Mouse (Mus musculus) limb, embryonic 11.5 days (tissue): ENCODE measurements at regions not wholly inside any gene's neighbourhood (a gene's known extent, or its start where the extent isn't known, plus 50 kb on each side); places are given as distances from the start of the nearest gene placed in this dataset.

Experiments used
- ATAC-seq: fragments of 200-750 bp; cut with Nextera tagmentation; 2 replicates; pipeline ENCODE4 v1.8.0; 2017; ENCODE audit warnings: low read depth; ENCODE audit not compliant: insufficient number of reproducible peaks, low FRiP score, low TSS enrichment
- DNase-seq: peaks from one replicate; pipeline ENCODE4 v3.0.0-alpha.2; 2015; ENCODE audit warnings: low spot score
- H3K27ac ChIP-seq: fragments of 300-500 bp; sonication (generic); replicated peaks from 2 replicates; pipeline ENCODE4 v1.5.1; 2014; ENCODE audit warnings: low read depth, mild to moderate bottlenecking, low read length
- H3K27me3 ChIP-seq: fragments of 300-500 bp; sonication (generic); 2 replicates; pipeline ENCODE4 v1.6.1; 2014; ENCODE audit warnings: mild to moderate bottlenecking, low read length, mixed read lengths; ENCODE audit not compliant: control insufficient read depth, insufficient read depth
- H3K36me3 ChIP-seq: fragments of 300-500 bp; sonication (generic); 2 replicates; pipeline ENCODE4 v1.6.1; 2014; ENCODE audit warnings: mild to moderate bottlenecking, low read length, moderate library complexity, mixed read lengths; ENCODE audit not compliant: control insufficient read depth, insufficient read depth
- H3K4me1 ChIP-seq: fragments of 300-500 bp; sonication (generic); 2 replicates; pipeline ENCODE4 v1.6.1; 2014; ENCODE audit warnings: low read length, mixed read lengths; ENCODE audit not compliant: control insufficient read depth, insufficient read depth
- H3K4me2 ChIP-seq: fragments of 300-500 bp; sonication (generic); 2 replicates; pipeline ENCODE4 v1.6.1; 2014; ENCODE audit warnings: low read depth, mild to moderate bottlenecking, moderate library complexity; ENCODE audit not compliant: severe bottlenecking
- H3K4me3 ChIP-seq: fragments of 300-500 bp; sonication (generic); 2 replicates; pipeline ENCODE4 v1.5.1; 2014; ENCODE audit warnings: low read depth, low read length
- H3K9ac ChIP-seq: fragments of 300-500 bp; sonication (generic); 2 replicates; pipeline ENCODE4 v1.6.1; 2014; ENCODE audit warnings: mild to moderate bottlenecking, low read length
- H3K9me3 ChIP-seq: fragments of 300-500 bp; sonication (generic); 2 replicates; pipeline ENCODE4 v1.6.1; 2016; ENCODE audit warnings: low read length; ENCODE audit not compliant: control insufficient read depth
- WGBS: fragments of 180-500 bp; shearing (Covaris S2); extraction: QIAGEN DNeasy Blood & Tissue Kit; methylation state at CpG from one replicate; pipeline ENCODE4 v1.1.7; 2014; 5-methylcytosine and 5-hydroxymethylcytosine counted together

- no peak overlapping the region for H3K4me2 ChIP-seq
- no peaks in the 10 kb centered on the region for H3K36me3 ChIP-seq
- no peaks in the 10 kb centered on the region for H3K4me1 ChIP-seq
- H3K27ac ChIP-seq = no peak overlapping the region
- WGBS = 78% methylated on average over 13 of the region's 13 CpGs
- no peaks in the 10 kb centered on the region; the same call in 1 of the 2 replicates for H3K9me3 ChIP-seq
- DNase-seq = no peak
- no peak overlapping the region for H3K4me3 ChIP-seq
- H3K9ac ChIP-seq = no peak overlapping the region
- ATAC-seq = no peak
- no peaks in the 10 kb centered on the region for H3K27me3 ChIP-seq
Observed at GRCm38 (mm10) chr5:119208077-119208476, 462.4 kb upstream of the Tbx3 start.

- Histone ChIP-seq H3K4me2 (no peak overlapping the region), H3K9ac (no peak overlapping the region), H3K27me3 (no peaks in the 10 kb centered on the region), H3K27ac (no peak overlapping the region), H3K4me3 (no peak overlapping the region), H3K4me1 (peaks cover 4% of the 10 kb centered on the region; the same call in 1 of the 2 replicates), H3K9me3 (no peaks in the 10 kb centered on the region; the same call in 1 of the 2 replicates), H3K36me3 (no peaks in the 10 kb centered on the region)
- DNase-seq (no peak), ATAC-seq (no peak)
- WGBS = 77% methylated on average over 4 of the region's 4 CpGs
Observed at GRCm38 (mm10) chr5:119213196-119213595, 457.3 kb upstream of the Tbx3 start.

DNA sequence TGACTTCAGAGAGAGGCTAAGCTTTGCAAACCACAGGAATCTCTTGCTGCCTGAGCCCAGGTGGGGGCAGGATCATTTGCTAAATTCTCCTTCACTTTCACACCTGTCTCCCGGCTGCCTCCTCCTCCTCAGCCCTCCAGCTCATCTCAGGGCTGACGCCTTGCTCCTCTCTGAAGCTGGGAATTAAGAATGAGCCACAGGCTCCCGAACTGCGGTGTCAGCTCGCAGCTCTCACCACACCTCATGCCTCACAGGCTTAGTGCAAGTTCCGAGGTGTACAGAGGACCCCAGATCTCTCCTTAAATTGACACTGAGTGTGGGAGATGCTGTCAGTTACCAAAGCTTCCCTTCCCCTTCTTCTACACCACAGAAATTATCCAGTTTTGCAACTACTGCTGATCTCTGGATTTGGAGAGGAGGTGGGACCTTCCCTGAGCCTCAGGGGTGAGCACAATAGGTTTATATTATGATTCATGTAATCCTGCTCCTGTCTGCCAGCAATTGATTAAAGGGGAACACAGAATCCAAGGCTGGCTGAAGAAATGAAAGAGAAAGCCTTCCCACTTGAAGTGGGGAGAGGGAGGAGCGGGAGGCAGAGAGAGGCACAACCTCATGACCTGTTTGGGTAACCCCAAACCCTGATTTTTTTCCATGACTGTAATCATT lies 456.6 kb upstream of the Tbx3 start:
- H3K27ac ChIP-seq = no peak overlapping the region
- ATAC-seq = no peak
- H3K4me1 ChIP-seq = peaks cover 4% of the 10 kb centered on the region; the same call in 1 of the 2 replicates
- no peak overlapping the region for H3K9ac ChIP-seq
- H3K4me2 ChIP-seq = no peak overlapping the region
- no peaks in the 10 kb centered on the region for H3K27me3 ChIP-seq
- WGBS = 36% methylated on average over 7 of the region's 7 CpGs
- no peaks in the 10 kb centered on the region; the same call in 1 of the 2 replicates for H3K9me3 ChIP-seq
- H3K4me3 ChIP-seq = no peak overlapping the region
- no peaks in the 10 kb centered on the region for H3K36me3 ChIP-seq
- no peak for DNase-seq

- H3K27me3 ChIP-seq = no peaks in the 10 kb centered on the region
Observed at GRCm38 (mm10) chr5:119214937-119215336, 455.5 kb upstream of the Tbx3 start.

GRCm38 (mm10) chr5:119215364-119215763 lies 455.1 kb upstream of the Tbx3 start:
- ATAC-seq (no peak), DNase-seq (no peak)
- Histone ChIP-seq H3K9ac (no peak overlapping the region), H3K4me2 (no peak overlapping the region), H3K36me3 (no peaks in the 10 kb centered on the region), H3K9me3 (no peaks in the 10 kb centered on the region), H3K4me3 (no peak overlapping the region), H3K27me3 (no peaks in the 10 kb centered on the region), H3K4me1 (peaks cover 4% of the 10 kb centered on the region; the same call in 1 of the 2 replicates), H3K27ac (no peak overlapping the region)
- 74% methylated on average over 10 of the region's 10 CpGs for WGBS

More at GRCm38 (mm10) chr5:119214937-119215336, 455.5 kb upstream of the Tbx3 start:
- no peak overlapping the region for H3K27ac ChIP-seq
- H3K4me1 ChIP-seq = peaks cover 4% of the 10 kb centered on the region; the same call in 1 of the 2 replicates
- WGBS = 93% methylated on average over 9 of the region's 9 CpGs
- no peaks in the 10 kb centered on the region; the same call in 1 of the 2 replicates for H3K9me3 ChIP-seq
- no peak for ATAC-seq
- no peak overlapping the region for H3K4me2 ChIP-seq
- no peak overlapping the region for H3K4me3 ChIP-seq
- no peak overlapping the region for H3K9ac ChIP-seq
- H3K36me3 ChIP-seq = no peaks in the 10 kb centered on the region
- peak; percentile 45 for DNase-seq

- no peak overlapping the region for H3K9ac ChIP-seq
- H3K27me3 ChIP-seq = no peaks in the 10 kb centered on the region
- 79% methylated on average over 3 of the region's 3 CpGs for WGBS
- no peak overlapping the region for H3K27ac ChIP-seq
- no peak overlapping the region for H3K4me2 ChIP-seq
- H3K4me3 ChIP-seq = no peak overlapping the region
- DNase-seq = no peak
- H3K36me3 ChIP-seq = no peaks in the 10 kb centered on the region
- peaks cover 4% of the 10 kb centered on the region; the same call in 1 of the 2 replicates for H3K4me1 ChIP-seq
- H3K9me3 ChIP-seq = no peaks in the 10 kb centered on the region
- ATAC-seq = no peak
Observed at GRCm38 (mm10) chr5:119216146-119216545, 454.3 kb upstream of the Tbx3 start.

DNA sequence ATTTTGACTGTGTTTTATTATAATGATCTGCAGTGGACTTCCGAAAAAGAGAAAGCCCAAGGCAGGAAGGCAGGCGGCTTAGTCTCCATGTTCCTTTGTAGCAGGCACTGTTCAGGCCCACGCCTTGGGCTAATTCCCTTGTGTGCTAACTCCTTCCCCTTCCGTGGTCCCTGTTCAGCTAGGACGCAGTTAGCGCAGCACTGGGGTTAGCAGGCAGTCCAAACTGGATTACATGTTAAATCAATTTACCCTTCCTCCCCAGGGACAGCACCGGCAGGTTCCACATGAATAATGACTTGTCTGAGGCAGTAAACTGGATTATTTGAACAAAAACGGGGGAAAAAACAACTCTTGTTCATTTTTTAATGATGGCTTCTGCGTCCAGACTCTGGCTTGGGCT lies 453.4 kb upstream of the Tbx3 start:
- H3K4me3 ChIP-seq = no peak overlapping the region
- H3K4me1 ChIP-seq = peaks cover 7% of the 10 kb centered on the region; the same call in 1 of the 2 replicates
- 52% methylated on average over 9 of the region's 9 CpGs for WGBS
- no peak overlapping the region for H3K4me2 ChIP-seq
- no peaks in the 10 kb centered on the region for H3K27me3 ChIP-seq
- DNase-seq = peak; percentile 36
- H3K9me3 ChIP-seq = no peaks in the 10 kb centered on the region
- no peak for ATAC-seq
- H3K27ac ChIP-seq = no peak overlapping the region
- H3K36me3 ChIP-seq = no peaks in the 10 kb centered on the region
- H3K9ac ChIP-seq = no peak overlapping the region

- Histone ChIP-seq H3K9ac (no peak overlapping the region), H3K27me3 (no peaks in the 10 kb centered on the region)
- WGBS = 93% methylated on average over 5 of the region's 5 CpGs
Observed at GRCm38 (mm10) chr5:119228691-119229090, 441.8 kb upstream of the Tbx3 start.

DNA sequence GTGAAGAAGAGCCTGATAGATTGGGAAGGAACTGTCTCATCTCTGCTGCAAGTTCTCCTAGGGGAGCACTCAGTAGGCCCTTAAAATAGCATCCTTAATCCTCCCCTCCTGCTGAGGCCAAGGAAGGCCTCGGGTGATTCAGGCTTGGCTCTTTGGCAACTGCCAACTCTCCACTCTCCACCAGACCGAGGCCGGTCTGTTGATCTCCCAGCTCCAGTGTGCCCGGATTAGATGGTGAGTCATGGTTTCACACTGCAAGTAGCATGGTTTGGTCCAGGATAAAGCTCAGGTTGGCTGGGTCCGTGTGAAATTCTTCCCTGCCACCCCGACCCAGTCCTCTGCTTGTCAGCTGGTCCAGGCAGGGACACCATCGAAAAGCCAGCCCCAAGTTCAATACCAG lies 437.5 kb upstream of the Tbx3 start:
- H3K9ac ChIP-seq = no peak overlapping the region
- H3K9me3 ChIP-seq = no peaks in the 10 kb centered on the region
- H3K36me3 ChIP-seq = no peaks in the 10 kb centered on the region
- H3K4me3 ChIP-seq = no peak overlapping the region
- H3K4me2 ChIP-seq = no peak overlapping the region
- ATAC-seq (no peak), DNase-seq (no peak)
- H3K27ac ChIP-seq = no peak overlapping the region
- H3K27me3 ChIP-seq = no peaks in the 10 kb centered on the region
- 80% methylated on average over 7 of the region's 7 CpGs for WGBS
- H3K4me1 ChIP-seq = no peaks in the 10 kb centered on the region

More at GRCm38 (mm10) chr5:119228691-119229090, 441.8 kb upstream of the Tbx3 start:
- DNase-seq (no peak), ATAC-seq (no peak)
- H3K27ac ChIP-seq = no peak overlapping the region
- no peaks in the 10 kb centered on the region for H3K4me1 ChIP-seq
- no peaks in the 10 kb centered on the region for H3K9me3 ChIP-seq
- H3K4me2 ChIP-seq = no peak overlapping the region
- no peaks in the 10 kb centered on the region for H3K36me3 ChIP-seq
- H3K4me3 ChIP-seq = no peak overlapping the region
